ENCODE assay signal across 8 mouse cellular contexts in the genomic region with DNA sequence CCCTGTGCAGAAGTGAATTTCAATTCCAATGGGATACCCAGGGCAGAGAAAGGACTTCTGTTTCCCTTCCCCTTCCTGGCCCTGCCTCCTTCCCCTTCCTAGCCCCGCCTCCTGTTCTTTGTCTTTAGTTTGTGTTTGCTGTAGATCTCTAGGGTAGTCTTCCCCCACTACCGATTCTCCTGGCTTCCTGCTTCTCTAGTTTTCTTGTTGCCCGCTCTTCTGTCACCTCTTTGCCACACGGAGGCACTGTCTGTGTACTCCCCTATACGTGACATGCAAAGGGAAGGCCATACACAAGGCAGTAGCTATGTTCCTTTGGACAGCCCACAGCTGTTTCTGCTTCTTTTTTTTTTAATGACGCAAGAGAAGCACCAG.
DNase-seq lines count a peak whose midpoint lies in the region; ATAC-seq and TF ChIP-seq lines count a peak whose summit lies in the region.

No protein-coding gene starts in this region.

- H3K27ac ChIP-seq in embryonic facial prominence, embryonic 14.5 days (replicated peaks; ENCODE audit: low read depth, low read length), result peak overlapping the region; percentile 61
- H3K27ac ChIP-seq in hindbrain, postnatal 0 days, result peak overlapping the region; percentile 23; the same call in 1 of the 2 replicates
- H3K27ac ChIP-seq in lung, postnatal 0 days (ENCODE audit: low read length), result peak overlapping the region; percentile 81

- peak; percentile 27 for DNase-seq in embryo, embryonic 10 days (ENCODE audit: low spot score)
- DNase-seq in embryonic facial prominence, embryonic 14.5 days (ENCODE audit: low spot score), result no peak
- DNase-seq in hindbrain, postnatal 0 days (ENCODE audit: low spot score), result peak; percentile 9
- DNase-seq in lung, postnatal 0 days (ENCODE audit: low spot score), result peak; percentile 89
- DNase-seq in ovary, postnatal 36 days (ENCODE audit: low spot score), result no peak
- no peak for DNase-seq in left cerebral cortex, adult 9 months (ENCODE audit: low spot score in 2 of 2)
- no peak for DNase-seq in adrenal gland, adult 18-20 months (ENCODE audit: low spot score in 2 of 2)
- DNase-seq in gastrocnemius, adult 8-10 months (ENCODE audit: low spot score in 2 of 2), result no peak

- H3K9ac ChIP-seq in embryonic facial prominence, embryonic 14.5 days (ENCODE audit: low read depth, low read length), result no peak overlapping the region
- H3K9ac ChIP-seq in hindbrain, postnatal 0 days (replicated peaks; ENCODE audit: low read length), result no peak overlapping the region
- H3K9ac ChIP-seq in lung, postnatal 0 days (replicated peaks; ENCODE audit: low read depth), result no peak overlapping the region

- TF ChIP-seq CTCF in hindbrain, postnatal 0 days (IDR thresholded peaks at IDR 0.05; ENCODE audit: low read depth), result 0 out of 2 replicates have a peak, but pooled peaks have one; percentile 6
- peak; percentile 81 for TF ChIP-seq CTCF in lung, postnatal 0 days (IDR thresholded peaks at IDR 0.05)

- no peaks in the 10 kb centered on the region for H3K27me3 ChIP-seq in embryonic facial prominence, embryonic 14.5 days (replicated peaks; ENCODE audit: control insufficient read depth, insufficient read depth, low read length)
- no peaks in the 10 kb centered on the region for H3K27me3 ChIP-seq in hindbrain, postnatal 0 days (ENCODE audit: insufficient read depth, low read length)
- no peaks in the 10 kb centered on the region for H3K27me3 ChIP-seq in lung, postnatal 0 days (replicated peaks; ENCODE audit: insufficient read depth, low read length)

- peaks cover 17% of the 10 kb centered on the region for H3K4me1 ChIP-seq in embryonic facial prominence, embryonic 14.5 days (ENCODE audit: control insufficient read depth, insufficient read depth, low read length)
- H3K4me1 ChIP-seq in hindbrain, postnatal 0 days (ENCODE audit: insufficient read depth, low read length), result no peaks in the 10 kb centered on the region
- H3K4me1 ChIP-seq in lung, postnatal 0 days (ENCODE audit: insufficient read depth, low read depth, low read length), result peaks cover 10% of the 10 kb centered on the region; the same call in 1 of the 2 replicates

- peaks cover 2% of the 10 kb centered on the region for H3K9me3 ChIP-seq in embryonic facial prominence, embryonic 14.5 days (ENCODE audit: control insufficient read depth, low read length)
- no peaks in the 10 kb centered on the region for H3K9me3 ChIP-seq in hindbrain, postnatal 0 days (ENCODE audit: low read length)
- H3K9me3 ChIP-seq in lung, postnatal 0 days (ENCODE audit: low read length), result no peaks in the 10 kb centered on the region

- TF ChIP-seq EP300 in lung, postnatal 0 days (IDR thresholded peaks at IDR 0.05), result peak; percentile 33; the same call in 1 of the 2 replicates

- no peak overlapping the region for H3K4me2 ChIP-seq in embryonic facial prominence, embryonic 14.5 days (ENCODE audit: low read depth, low read length)
- H3K4me2 ChIP-seq in hindbrain, postnatal 0 days (ENCODE audit: low read depth, low read length), result no peak overlapping the region
- H3K4me2 ChIP-seq in lung, postnatal 0 days (replicated peaks; ENCODE audit: low read depth, low read length), result 0 out of 2 replicates have a peak overlapping the region, but pooled peaks have one; percentile 14

- ATAC-seq in embryonic facial prominence, embryonic 14.5 days (ENCODE audit: low read depth), result peak; percentile 27; the same call in 1 of the 2 replicates
- no peak for ATAC-seq in hindbrain, postnatal 0 days
- ATAC-seq in lung, postnatal 0 days, result peak; percentile 60

- peaks cover 16% of the 10 kb centered on the region for H3K36me3 ChIP-seq in embryonic facial prominence, embryonic 14.5 days (ENCODE audit: control insufficient read depth, insufficient read depth, low read length)
- 0 out of 2 replicates have a peak, but pooled peaks cover 2% of the 10 kb centered on the region for H3K36me3 ChIP-seq in hindbrain, postnatal 0 days (ENCODE audit: insufficient read depth, low read length)
- H3K36me3 ChIP-seq in lung, postnatal 0 days (ENCODE audit: insufficient read depth, low read length), result peaks cover 27% of the 10 kb centered on the region

- WGBS in embryonic facial prominence, embryonic 14.5 days, result 52% methylated on average over 6 of the region's 6 CpGs
- 80% methylated on average over 6 of the region's 6 CpGs for WGBS in hindbrain, postnatal 0 days
- 26% methylated on average over 6 of the region's 6 CpGs for WGBS in lung, postnatal 0 days

- H3K4me3 ChIP-seq in embryonic facial prominence, embryonic 14.5 days (ENCODE audit: low read depth, low read length), result no peak overlapping the region
- no peak overlapping the region for H3K4me3 ChIP-seq in hindbrain, postnatal 0 days (ENCODE audit: low read length)
- no peak overlapping the region for H3K4me3 ChIP-seq in lung, postnatal 0 days (ENCODE audit: low read depth, low read length)

Comparison
In these comparisons a context has a peak if more than half of its experiments do, and no peak if none do; other contexts are left out.
1. DNase-seq: peak in embryo, embryonic 10 days (single experiment), hindbrain, postnatal 0 days (single experiment) and lung, postnatal 0 days (single experiment); none in embryonic facial prominence, embryonic 14.5 days (single experiment), ovary, postnatal 36 days (single experiment), left cerebral cortex, adult 9 months (0 of 2), adrenal gland, adult 18-20 months (0 of 2) and gastrocnemius, adult 8-10 months (0 of 2).
2. H3K27ac ChIP-seq: peak in every context shown above with its lines; median percentile 81 in lung, postnatal 0 days; 61 in embryonic facial prominence, embryonic 14.5 days; 23 in hindbrain, postnatal 0 days.